Mouse (Mus musculus) adrenal gland, adult 18-20 months (tissue): ENCODE measurements around the gene Cdh20. TPM values are rescaled to one million over a fixed set of nuclear protein-coding genes. Genes with fewer than 3 reads are reported as not detected.

Experiments used
- DNase-seq, 2 experiments: peaks; one replicate each; pipeline ENCODE4 v3.0.0; 2021 to 2022; ENCODE audit warnings: low spot score in 2 of 2
- long read RNA-seq, 2 experiments: library from polyadenylated mRNA; stranded (forward); transcript quantifications; one replicate each; pipeline ENCODE4 v2.0.0; 2021
- total RNA-seq, 2 experiments: library from RNA; stranded (reverse); gene quantifications; 1 replicate in 1 of 2; 2 replicates in 1 of 2; pipeline ENCODE4 v1.2.3; 2021

The Cdh20 gene
- total RNA-seq = under 1 TPM; 0.17 to 0.22 TPM
- long read RNA-seq, experiment 1 = 0 reads
- long read RNA-seq, experiment 2 = 0 reads

DNA sequence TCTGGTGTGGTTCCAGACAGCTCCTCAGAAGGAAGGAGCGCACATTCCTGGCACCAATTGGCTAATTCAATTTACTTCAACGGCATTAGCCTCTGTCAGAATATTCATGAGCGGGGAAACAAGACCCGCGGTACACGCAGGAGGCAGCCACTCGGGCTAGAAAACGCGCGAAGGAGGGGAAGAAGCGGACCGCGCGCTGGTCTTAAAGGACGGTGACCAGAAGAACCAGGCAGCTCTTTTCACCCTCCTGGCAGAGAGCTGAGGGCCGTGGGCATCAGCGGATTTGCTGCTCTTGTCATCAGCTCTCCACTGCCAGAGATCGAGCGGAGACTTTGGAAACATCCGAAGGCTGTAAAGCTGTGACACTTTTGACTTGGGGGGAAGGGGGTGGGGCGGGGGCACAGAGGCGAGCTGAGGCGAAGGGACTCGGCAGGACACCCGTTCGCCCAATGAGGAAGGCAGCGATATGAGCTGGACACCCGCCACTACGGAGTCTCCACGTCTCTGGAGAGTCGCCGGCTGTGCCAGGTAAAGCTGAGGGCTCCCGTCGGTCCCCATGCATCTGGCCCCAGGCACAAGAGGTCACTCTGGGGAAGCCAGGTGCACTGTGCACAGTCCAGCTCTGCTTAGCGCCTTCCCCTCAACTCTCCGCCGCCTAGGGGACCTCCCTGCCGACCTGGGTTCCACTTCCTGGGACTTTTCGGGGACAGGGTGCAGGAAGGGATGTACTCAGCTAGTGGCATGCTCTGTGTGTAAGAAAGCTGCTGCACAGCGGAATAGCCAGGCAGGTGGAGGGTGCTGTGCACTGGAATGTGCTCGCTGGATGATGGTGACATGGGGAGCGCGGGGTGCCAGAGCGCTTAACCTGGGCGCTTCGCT, at the start of gene Cdh20:
Gene Cdh20, plus strand, starts transcription at position 159 of the 879 bp plus-strand sequence.
- no peak for DNase-seq

DNA sequence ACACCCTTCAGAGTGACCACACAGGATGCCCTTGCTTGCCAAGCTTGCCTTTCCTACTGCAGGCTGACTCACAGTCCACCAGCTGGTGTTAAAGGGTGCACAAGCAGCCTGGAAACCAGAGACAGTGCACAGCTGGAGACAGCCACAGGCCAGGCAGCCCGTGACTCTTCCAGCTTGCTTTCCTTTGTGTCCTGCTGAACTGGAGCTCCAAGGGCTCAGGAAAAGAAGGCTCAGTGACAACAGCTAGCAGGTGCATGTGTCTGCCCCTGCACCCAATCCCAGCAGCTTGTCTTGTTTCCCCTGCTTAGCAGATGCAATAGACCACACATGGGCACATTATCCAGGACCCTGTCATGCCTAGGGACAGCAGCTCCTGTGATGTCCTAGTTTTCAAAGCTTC, 21.5 kb upstream of the Cdh20 start:
- DNase-seq = no peak

DNA sequence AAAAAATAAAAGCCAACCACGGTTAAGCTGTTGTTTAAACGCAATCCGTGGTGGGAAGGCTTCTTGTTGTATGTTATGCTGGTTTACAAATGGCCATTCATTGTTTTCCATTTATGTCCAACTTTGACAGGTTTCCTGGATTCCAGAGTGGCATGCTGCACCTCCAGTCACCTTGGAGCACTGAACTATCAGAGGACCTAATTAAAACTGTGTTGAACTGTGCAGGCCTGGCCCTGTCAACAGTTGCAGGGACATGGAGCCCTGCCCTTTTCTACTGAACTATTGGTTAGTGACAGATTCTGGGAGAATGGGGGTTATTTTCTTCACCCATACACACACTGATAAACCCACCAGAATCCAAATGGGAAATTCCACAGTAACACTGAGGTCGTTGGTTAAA, 20.9 kb upstream of the Cdh20 start:
- DNase-seq = no peak

- no peak for DNase-seq
Observed at GRCm38 (mm10) chr1:104754483-104754882, 13.8 kb upstream of the Cdh20 start.

- no peak for DNase-seq
Observed at GRCm38 (mm10) chr1:104755896-104756295, 12.4 kb upstream of the Cdh20 start.

DNA sequence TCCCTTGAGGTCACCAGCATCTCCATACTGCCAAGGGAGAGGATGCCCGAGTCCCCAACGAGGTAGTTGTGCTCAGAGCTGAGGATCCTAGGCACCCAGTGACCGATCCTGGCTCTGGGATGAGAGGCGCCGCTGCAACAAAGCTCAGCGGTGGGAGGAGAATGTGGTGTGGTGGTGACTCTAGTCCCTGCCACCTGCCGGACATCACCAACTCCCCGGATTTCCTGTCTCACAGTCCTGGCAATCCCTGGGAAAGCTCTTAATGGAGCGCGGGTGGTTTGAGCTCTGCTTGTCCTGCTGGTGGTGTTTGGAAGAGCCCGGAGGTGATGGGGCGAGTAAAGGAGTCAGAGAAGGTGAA, 900 bp downstream of the Cdh20 start:
- no peak for DNase-seq

DNA sequence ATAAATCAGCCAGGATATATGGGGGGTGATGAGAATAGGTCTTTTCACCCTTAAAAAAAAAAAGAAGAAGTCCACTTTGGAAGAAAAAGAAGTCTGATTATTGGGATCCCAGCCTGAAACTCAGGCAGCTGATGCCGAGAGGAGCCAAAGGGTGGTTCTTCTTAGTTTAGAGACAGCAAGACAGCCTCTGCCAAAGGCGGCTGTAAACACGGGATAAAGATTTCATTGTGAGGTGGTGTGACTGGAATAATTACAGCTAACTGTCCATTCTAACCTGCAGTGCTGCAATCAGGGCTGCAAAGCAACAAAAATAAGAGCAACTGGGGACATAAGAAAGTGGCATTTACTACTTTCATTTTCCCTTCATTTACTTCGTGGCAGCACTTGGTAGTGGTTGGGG, 3.6 kb downstream of the Cdh20 start:
- no peak for DNase-seq

DNA sequence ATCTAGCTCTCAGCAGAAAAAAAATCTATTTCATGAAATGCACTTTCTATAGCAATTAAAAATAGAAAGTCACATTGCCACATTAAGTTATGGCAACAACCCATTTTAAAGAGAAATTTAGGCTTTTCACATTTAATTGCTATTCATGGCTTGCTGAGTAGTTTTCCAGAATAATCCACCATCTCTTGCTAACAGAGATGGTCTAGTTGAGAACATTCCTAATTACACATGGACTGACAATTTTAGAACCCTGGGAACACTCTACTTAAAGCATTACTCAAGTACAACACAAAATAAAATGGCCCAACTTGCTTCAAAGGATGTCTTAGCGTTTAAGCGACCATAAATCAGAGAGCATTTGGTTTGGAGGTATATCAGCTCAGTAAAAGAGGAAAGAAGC, 4.9 kb downstream of the Cdh20 start:
- no peak for DNase-seq

- DNase-seq = no peak
Observed at GRCm38 (mm10) chr1:104793488-104793887, 25.2 kb downstream of the Cdh20 start.

DNA sequence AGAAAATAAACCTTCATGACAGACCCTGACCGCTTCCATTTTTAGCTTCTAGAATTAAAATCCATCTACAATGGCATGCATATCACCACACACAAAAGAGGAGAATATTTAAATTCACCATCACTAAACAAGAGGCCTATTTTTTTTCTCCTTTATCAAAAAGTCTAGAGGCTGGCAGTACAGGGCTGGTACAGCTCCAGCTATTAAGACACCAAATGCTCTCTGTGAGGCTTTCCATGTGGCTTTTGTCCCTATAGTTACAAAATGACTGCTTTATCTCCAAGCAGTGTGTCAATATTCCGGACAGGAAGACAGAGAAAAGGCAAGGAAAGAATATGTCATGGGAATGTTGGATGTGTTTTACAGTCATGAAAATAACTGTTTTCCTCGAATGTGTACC, 27.8 kb downstream of the Cdh20 start:
- DNase-seq = no peak

- no peak for DNase-seq
Observed at GRCm38 (mm10) chr1:104797139-104797538, 28.8 kb downstream of the Cdh20 start.

GRCm38 (mm10) chr1:104804746-104805145, 36.4 kb downstream of the Cdh20 start:
- DNase-seq = no peak

- no peak for DNase-seq
Observed at GRCm38 (mm10) chr1:104807214-104807613, 38.9 kb downstream of the Cdh20 start.

- DNase-seq = no peak
Observed at GRCm38 (mm10) chr1:104817510-104817909, 49.2 kb downstream of the Cdh20 start.

- no peak for DNase-seq
Observed at GRCm38 (mm10) chr1:104828106-104828505, 59.8 kb downstream of the Cdh20 start.

GRCm38 (mm10) chr1:104838206-104838915, 70.0 kb downstream of the Cdh20 start:
- DNase-seq = no peak

- no peak for DNase-seq
Observed at GRCm38 (mm10) chr1:104839051-104839450, 70.7 kb downstream of the Cdh20 start.

GRCm38 (mm10) chr1:104848256-104848919, 80.1 kb downstream of the Cdh20 start:
- DNase-seq = no peak

DNA sequence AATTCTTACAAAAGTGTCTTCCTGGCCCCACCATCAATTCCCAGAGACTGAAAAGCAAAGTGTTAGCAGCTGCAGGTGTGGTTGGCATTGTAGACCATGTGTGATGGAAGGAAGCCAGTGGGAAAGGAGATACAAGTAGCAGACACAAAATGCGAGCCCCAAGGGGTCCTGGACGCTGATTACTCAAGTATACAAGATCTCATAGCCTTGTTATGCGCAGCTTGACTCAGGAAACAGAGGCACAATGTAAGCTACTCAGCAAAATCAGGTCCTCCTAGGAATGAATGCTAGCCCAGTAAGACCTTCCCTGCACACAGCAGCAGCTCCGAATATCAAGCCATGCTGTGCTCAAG, 80.6 kb downstream of the Cdh20 start:
- no peak for DNase-seq

DNA sequence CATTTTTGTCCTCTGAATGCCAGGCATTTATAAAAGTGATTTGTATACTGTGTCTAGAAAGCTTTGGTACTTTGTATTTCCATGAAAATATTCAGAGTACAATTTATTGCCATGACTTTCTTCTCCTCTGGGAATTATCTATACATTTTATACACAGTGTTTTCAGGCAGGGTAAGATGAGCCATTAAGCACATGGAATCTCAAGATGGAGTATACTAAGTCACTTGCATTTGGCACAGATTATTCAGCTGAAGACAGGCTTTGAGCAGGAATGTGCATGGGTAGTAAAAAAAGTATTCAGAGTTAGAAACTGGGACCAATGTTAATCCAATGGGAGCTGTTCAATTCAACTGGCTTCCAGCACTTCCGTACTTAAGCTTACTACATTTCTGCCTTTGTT, 109.1 kb downstream of the Cdh20 start:
- DNase-seq = no peak

- no peak for DNase-seq
Observed at GRCm38 (mm10) chr1:104901815-104902214, 133.5 kb downstream of the Cdh20 start.

- no peak for DNase-seq
Observed at GRCm38 (mm10) chr1:104903409-104903808, 135.1 kb downstream of the Cdh20 start.
